Mouse (Mus musculus) activated CD4-positive, CD25-positive, alpha-beta regulatory T cell, adult 4 months (primary cell): ENCODE measurements around the gene Pan3. TPM values are rescaled to one million over a fixed set of nuclear protein-coding genes. Genes with fewer than 3 reads are reported as not detected.
"Not testable (repeated sequence)": the region's sequence is repeated elsewhere in the genome, so short reads cannot be mapped to it uniquely, and the experiment has no call there.

Source experiments
- ATAC-seq: one replicate; pipeline ENCODE4 v1.8.0; 2017
- polyA plus RNA-seq, 2 experiments: library from polyadenylated mRNA; unstranded; fragments of 100-300 nt; shearing (Covaris generic); gene quantifications; one replicate each; pipeline ENCODE4 v1.2.1; 2017

Pan3 gene
- polyA plus RNA-seq, 2 experiments from 2014 or later: 135 to 188 TPM

DNA sequence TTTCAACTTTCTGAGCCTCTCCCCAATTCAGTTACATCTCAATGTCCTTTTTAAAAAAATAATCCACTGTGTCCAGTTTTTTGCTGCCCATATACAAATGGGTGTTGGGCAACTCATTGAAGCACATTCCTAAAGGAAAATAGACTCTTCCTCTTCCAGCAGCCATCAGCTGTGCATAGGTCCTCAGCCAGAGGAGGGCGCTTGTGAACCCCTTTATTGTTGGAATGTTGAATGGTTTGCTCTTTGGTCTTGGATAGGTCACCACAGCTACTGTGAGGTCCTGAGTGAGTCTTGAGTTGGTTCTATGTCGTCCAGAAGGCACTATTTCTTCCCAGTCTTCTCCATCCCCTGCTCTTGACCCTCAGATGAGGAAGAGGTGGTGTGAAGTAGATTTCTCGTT, 54.2 kb downstream of the Pan3 start:
- no peak for ATAC-seq

DNA sequence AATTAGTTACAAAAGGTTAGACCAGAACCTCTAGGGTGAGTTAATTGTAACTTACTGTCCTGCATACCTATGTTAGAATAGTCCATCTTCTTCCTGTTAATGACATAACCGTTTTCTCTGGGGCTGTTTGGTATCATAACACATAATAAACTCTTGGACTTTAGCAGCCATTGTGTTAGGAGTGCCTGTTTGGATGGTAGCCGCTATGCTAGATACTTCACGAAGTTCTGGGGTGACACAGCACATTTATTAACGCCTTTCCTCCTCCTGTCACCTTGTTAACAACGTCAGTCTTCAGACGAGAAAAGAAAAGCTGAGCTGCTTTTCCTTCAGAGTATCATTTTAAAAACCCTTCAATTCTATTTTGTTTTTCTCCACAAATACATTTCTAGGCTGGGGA, 59.3 kb downstream of the Pan3 start:
- no peak for ATAC-seq

DNA sequence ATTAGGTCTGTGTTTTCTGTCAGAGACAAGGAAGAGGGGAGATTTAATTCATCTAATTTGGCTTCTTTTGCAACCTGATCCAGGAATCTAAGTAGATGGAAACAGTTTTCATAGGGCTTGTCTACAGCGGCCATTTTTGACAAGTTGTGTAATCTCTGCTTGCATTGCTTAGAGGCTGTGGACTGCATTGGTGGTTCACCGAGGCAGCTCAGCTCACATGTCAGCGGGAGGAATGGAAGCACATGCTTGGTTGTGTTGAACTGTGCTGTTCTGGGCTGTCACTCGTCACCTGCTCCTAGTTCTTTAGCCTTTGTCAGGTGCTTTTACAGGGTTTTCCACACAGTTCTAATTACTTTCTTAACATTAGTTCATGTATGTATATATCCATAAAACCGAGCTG, 60.9 kb downstream of the Pan3 start:
- ATAC-seq: no peak

DNA sequence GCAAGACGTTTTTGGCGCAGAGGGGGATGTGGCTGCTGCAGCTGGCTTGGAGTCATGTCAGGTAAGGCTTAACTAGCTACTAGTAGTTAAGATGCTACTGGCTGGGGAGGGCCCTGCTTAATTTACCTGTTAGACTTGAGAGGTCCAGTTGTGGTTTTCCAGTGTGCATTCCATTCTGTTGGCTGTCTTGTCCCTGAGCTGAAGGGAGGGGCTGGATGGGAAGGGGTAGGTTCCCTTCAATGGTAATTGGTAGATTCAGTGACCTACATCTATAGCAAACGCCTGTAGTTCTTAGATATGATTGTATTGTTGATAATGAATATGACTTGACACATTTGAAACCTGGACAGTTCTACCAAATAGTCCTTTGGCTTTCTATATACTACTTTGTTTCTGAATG, 62.5 kb downstream of the Pan3 start:
- no peak for ATAC-seq

DNA sequence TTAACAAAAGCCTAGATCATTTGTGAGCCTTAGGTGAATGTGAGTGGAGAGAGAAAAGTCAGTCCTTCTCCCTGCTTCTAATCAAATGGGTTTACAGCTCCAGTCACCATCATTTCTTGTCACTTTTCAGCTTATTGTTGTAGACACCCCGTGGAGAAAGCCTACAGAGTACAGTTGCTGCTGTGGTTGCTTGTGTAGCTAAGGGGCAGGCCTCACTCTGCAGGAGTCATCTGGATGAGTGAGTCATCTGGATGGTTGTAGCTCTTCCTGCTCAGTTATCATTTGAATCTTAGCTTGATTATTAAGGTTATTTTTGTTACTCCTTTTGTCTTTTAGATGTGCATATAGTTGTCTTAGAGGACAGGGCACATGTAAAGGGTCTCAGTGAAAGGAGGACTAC, 63.2 kb downstream of the Pan3 start:
- ATAC-seq: no peak

DNA sequence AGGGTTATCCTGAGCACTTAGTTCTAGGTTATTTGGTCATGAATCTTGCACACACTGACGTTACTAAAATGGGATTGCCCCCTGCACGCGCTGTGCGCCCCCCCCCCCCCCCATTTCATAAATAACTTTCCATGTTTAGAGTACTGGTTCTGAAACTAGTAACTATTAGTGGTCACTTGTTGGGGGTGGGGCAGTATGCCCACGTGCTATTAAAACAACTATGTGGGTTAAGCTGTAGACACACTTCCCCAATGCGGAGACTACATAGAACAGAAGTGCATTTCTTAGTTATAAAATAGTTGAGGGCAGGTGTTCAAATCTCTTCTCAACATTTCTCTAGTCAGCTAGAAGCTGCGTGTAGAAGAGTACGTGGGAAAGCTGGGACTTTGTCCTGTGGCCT, 63.7 kb downstream of the Pan3 start:
- ATAC-seq: no peak

DNA sequence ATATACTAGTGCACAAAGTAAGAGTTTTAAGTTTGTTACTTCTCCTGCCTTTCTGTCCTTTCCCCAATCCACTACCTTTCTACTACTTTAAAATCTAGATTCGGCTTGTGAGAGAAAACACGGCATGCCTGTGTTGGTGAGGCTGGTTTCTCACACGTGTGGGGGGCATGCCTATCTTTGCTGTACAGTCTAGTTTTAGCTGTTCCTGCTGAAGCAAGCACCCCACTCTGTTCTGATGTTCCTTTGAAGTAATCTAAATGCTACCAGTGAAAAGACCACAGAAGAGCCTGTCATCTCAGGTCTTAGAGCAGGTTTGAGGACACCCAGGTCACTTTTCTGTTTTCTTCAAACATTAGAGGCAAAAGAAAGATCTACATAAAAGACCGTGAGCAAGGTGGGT, 64.4 kb downstream of the Pan3 start:
- ATAC-seq: no peak

DNA sequence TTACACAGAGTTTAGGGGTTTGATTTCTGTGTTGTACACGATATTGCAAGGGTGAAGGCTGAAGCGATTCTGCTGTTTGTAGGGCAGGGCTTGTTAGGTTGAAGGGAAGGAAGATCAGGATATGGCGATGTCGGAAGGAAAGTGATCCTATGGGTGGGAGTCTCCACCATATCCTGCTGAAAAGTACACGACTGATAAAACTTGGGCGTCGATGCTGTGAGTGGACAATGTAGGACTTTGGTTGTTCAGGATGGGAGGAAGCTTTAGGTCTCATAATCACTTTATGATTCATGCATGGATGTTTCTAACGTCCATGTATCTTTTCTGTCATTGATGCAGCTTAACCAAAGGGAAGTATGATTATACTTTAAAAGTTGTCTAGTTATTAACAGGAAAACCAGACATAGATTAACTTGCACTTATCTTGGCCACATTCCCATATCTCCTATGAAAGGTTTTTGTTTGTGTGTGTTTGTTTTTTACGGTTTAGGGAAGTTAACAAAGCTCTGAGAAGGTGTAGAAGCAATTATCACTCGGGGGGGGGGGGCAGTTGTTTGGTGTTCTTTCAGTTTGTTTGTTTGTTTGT, 64.9 kb downstream of the Pan3 start:
- ATAC-seq: no peak

DNA sequence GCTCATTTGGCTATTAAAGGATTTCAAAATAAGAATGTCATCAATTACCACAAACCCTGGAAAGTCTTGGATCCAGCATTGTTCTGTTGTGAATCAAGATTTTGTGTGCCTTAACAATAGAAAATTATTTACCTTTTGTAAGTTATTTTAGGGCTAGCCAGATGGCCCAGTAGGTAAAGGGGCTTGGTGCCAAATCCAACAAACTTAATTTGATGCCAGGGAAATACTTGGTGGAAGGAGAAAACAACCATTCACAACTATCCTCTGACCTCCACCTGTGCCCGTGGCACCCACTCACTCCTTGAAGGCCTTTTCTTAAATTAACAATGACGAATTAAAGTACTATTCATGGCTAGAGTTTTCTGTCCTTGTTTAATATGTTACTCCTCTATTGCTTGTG, 66.0 kb downstream of the Pan3 start:
- no peak for ATAC-seq

DNA sequence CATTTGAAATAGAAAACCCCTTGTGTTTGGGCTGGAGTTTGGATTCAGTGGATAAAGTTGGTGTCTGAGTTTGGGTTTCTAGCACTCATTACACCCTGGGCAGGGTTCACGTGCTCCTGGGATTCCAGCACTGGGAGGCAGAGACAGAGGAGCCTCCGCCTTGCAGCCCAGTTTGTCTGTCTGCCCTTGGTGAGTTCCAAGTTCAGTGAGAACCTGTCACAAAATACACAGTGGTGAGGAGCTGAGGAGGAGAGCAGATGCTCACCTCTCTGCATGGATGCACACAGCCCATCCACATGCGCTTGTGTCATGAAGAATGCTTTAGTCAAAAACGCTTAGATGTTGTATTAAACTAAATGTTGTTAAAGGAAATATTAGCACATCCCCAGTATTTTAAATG, 67.0 kb downstream of the Pan3 start:
- ATAC-seq: no peak

DNA sequence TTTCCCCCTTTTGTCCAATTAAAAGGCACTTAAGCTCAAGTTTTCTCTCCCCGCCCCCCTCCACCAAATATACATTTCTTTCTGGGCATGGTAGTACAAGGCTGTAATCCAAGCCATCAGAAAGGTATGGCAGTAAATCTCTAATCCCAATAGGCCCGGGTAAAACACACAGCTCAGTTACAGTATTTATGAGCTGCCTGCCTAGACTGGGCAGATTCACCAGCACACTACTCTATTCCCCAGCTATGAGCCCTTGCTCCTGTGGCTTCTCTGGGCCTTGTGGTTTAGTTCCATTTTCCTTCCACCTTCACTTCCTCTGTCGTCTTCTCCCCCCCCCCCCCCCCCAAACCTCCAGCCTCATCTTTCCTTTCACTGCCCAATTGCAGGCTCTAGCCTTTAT, 67.8 kb downstream of the Pan3 start:
- ATAC-seq: no peak

DNA sequence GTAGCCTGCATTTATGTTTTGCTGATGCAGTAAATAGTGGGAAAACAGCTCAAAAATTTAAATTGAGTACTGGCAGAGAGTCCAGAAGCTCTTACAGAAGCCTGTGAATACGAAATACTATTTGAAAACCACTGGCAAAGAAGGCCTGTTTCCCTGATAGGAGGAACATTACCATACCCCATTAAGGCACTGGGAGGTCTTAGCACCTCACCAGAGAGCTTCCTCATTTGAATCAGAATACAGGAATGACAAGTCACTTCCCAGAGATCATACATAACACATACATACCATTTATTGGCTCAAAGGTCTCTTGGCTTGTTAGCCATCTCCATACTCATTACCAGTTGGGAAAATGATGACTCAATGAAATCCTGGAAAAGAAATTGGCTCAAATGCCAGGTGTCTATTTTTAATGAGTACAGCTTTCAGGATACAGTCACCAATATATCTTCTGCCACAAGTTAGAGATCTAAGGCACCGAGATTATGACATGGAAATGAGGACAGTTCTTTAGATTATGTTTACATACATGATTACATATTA, 71.6 kb downstream of the Pan3 start:
- ATAC-seq: no peak

DNA sequence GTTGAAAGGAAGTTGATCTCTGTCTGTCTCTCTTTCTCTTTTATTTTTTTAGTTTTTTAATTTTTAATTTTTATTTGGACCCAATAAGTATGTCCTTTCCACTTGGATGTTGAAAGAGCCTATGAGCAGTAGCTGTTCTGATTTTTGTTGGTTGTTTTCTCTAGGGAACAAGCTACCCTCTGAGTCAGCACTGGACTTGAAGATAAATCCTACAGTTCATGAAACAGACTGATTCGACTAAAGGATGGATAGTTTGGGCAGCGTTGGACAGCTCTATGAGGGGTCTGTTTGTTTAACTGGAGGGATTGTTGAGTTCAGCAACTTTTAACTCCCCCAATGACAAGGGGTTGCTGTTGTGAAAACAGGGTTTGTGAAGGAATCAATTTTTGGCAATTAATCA, 73.0 kb downstream of the Pan3 start:
- ATAC-seq: no peak

DNA sequence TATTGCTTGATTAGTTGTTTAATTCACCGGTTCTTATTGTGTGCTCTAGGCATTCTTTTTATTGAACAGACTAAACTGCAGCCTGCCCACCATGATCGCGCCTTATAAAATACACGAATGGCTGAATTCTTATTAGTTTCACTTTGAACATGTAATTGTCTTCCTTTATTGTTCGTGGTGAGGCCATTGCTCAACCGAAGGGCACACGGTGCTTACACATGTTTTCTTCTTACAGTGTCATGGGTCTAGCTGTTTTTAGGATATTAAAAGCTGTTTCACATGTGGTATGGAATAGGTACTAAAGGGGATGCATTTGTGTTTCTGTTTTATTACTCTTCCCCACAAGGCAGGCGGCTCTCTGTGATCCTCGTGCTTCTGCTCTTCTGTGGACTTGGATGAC, 81.4 kb downstream of the Pan3 start:
- ATAC-seq: no peak

DNA sequence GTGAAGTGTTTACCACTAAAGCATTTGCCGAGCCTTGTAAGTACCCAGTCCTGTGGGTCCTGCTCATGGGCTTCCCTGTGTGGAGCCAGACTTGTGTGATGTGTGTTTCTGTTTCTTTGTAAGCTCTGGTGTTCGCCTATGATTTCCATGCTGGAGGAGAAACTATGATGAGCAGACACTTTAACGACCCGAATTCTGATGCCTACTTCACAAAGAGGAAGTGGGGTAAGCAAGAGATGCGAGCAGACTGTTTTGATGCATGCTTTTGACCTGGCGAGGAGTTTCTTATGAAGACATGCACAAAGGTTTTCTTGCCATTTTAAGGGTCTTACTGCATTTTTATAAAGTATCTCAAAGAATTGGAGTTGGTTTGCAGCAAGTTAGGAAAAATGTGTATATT, 97.0 kb downstream of the Pan3 start:
- no peak for ATAC-seq

DNA sequence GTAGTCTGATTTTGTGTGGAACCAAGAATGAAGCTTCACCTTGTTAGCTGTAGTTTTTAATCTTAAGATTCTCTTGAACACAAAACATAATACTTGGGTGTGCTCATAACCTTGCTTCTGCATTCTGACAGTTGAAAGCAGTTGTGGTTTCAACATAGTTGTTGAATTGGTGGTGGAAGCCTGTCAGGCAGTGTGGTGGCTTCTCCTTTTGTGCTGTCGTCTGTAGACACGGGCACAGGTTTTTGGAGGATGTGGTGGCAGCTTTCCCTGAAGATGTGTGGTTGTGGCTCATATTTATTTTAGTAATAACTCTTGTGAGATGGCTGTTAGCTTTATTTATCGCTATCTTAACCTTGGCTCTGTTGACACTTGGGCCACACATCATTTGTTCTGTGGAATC, 97.8 kb downstream of the Pan3 start:
- ATAC-seq: no peak

DNA sequence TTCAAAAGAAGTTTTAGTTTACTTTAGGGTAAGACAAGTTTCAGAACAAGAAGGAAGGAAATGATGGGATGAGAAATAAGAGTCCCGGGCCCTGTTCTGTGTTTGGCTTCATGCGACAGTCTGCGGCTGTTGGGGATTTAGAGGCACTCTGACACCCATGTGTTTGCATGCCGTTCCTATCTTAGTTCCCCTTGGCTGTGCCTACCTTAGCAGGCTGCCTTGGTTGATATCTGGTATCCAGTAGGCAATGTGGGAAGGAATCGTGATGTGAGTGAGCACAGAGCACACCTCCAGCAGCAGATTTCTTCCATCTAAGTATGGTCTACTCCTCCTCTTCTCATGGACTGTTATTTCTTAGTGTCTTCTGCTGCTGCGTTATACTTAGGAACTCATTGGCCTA, 102.1 kb downstream of the Pan3 start:
- no peak for ATAC-seq

DNA sequence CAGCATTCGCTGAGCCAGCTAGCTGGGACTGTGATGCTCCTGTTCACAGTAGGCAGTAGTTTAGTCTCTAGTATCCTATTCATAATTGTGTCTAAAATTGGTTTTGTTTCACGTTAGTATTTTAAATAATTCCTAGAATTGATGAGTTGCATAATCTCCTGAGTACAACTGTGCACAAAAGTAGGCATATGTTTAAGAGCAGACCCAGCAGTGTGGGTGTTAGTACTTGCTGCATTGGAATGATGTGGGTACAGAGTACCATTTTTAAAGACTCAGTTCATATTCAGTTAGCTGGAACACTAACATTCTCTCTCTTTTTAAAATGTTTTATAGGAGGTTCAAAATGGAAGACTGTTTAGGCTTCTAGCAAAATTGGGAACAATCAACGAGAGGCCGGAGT, 109.4 kb downstream of the Pan3 start:
- no peak for ATAC-seq

DNA sequence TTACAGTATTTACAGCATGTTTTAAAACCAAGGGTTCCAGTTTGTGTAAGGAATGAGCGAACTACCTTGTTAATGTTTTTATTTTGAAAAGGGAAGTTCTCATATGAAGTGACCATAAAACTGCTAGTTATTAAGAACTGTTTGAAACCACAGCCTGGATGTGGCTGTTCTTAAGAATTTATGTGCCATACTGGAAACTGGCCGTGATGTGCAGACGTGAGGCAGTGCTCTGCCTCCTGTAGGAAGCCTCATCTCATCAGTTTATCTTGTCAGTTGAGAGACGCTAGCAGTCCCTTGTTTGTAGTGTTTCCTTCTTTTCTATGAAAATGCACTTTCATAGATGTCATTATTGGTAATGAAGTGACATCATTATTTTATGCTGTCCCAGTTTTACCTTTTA, 109.9 kb downstream of the Pan3 start:
- ATAC-seq: no peak

DNA sequence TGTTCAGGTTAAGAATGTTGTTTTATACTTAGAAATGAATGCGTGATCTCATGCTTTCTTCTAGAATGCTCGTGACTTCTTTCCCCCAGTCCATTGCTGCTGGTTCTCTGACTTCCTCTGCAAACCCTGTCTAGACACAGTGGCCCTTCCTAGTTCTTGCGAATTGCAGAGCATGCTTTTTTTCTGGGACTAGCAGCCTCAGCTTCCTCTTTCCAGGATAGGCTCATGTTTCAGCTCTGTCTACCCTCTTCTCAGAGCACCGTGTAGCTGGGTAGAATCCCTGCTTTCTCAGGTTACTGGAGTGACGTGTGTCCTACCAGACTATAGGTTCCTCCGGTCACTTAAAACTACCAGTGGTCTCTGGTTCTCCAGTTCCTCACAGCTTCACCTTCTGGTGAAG, 112.3 kb downstream of the Pan3 start:
- no peak for ATAC-seq

DNA sequence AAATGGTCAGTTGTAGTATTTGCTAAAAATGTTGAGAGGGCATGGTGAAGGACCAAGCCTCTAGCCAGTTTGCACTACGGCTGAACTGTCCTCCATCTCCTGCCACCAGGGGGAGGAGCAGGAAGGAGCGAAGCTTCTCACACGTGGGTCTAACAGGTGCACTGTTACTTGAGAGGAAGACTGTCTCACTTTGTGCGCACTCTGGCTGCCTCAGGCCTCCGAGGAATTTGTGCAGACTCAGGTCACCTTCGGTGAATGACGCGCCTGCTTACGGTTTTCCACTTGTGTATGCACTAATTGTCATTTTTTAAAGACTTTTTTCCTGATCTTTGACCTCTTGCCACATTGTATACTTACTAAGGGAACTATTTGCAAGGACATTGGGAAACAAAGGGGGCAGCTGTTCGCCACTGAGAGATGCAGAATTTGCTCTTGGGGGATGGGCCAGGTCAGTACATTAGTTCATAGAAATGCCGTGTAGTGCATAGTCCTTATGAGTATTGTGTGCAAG, 115.8 kb downstream of the Pan3 start:
- no peak for ATAC-seq

DNA sequence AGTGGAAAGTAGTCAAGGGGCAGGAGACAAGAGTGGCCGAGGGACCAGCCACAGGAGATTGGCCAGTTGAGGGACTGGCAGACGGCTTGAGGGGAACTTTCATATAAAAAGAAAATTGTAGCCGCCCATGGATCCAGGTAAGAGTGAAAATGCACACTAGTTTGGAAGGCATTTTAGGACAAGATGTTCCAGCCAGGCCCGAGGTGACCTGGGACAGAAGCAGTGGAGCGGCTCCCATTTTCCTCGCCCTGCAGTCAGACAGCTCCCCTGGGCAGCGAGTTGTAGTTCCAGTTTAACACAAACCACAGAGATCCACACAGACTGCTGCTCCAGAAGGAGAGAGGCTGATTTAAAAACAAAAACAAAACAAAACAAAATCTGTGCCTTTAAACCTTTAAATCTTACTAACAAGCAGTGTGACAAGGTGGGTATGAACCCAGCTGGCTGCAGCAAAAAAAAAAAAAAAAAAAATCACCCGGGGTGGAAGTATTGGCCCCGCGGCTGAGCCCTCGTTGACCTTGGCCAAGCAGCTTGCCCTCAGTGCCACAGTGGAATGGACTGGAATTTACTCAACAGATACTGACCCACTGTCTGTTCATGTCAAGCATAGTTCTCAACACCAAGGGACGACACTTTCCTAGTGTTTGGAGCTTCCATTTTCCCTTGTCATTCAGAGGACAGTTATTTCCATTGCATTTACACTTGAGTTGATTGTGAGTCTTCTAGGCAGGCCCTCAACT, 119.2 kb downstream of the Pan3 start:
- ATAC-seq: no peak

DNA sequence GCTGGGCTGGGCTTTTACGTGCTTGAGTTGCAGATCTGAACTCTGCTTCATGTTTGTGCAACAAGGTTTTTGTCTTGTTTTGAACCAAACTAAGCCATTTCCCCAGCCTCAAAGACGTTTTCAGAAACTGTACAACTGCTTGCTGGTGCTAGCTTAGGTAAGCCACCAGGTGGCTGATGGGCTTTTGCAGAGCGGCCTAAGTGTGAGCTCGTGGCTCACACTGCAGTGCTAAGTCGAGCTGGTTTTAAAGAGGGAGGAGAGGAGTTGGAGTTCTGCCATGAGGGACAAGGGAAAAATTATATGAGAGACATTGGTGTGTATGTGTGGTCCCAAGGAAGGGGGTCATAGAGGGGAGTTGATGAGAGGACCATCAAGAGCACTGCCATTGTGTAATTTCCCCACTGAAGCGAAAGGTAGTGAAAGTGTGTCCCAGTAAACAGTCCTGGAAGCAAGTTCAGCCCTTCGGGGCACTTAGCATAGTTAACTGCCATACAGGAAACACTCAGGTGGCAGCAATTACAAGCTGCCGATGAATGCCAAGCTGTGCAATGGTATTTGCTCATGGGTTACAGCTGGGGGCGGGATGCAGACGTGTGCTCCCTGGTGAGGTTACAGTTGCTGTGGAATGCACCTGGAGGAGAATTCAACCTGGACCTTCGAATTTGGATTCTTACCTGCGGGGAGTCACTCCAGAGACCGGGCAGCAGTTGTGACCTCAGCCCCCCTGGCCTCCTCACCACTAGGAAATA, 122.1 kb downstream of the Pan3 start:
- ATAC-seq: no peak

DNA sequence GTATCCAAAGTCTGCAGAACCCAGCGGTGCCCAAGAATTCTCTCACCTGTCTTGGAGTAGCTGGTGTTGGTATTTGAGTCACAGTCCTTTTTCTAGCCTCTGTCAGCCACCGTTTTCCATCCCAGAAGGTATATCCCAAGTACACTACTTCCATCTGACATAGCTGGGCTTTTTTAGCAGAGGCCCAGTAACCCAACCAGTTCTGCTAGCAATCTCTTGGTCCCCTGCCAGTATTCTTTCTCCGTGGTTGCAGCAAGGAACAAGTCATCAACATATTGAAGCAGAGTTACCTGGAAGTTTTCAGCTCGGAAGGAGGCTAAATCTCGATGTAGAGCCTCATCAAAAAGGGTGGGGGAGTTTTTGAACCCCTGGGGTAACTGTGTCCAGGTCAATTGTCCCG, 127.7 kb downstream of the Pan3 start:
- ATAC-seq: not testable (repeated sequence)
